Mouse (Mus musculus): ENCODE data around the gene Ascc3. TPM values are rescaled to one million over a fixed set of nuclear protein-coding genes. Genes with fewer than 3 reads are reported as not detected.

Gene Ascc3
- polyA plus RNA-seq, 1 experiment from 2014 or later: 11.9 TPM

GRCm38 (mm10) chr10:50657352-50657751, 64.9 kb downstream of the Ascc3 start:
- ATAC-seq (ENCODE audit: insufficient read depth): no peak
- Histone ChIP-seq H3K27me3 (no peaks in the 10 kb centered on the region), H3K9me3 (replicated peaks) (no peaks in the 10 kb centered on the region), H3K9ac (no peak overlapping the region), H3K4me2 (no peak overlapping the region), H3K4me1 (replicated peaks) (no peaks in the 10 kb centered on the region), H3K36me3 (replicated peaks) (peaks cover 17% of the 10 kb centered on the region; the same call in 1 of the 2 replicates), H3K27ac (replicated peaks) (no peak overlapping the region), H3K4me3 (replicated peaks) (no peak overlapping the region)
- 40% methylated on average over 1 of the region's 1 CpGs for WGBS (ENCODE audit: insufficient replicate concordance)

- Histone ChIP-seq H3K4me3 (replicated peaks) (no peak overlapping the region), H3K36me3 (replicated peaks) (no peaks in the 10 kb centered on the region), H3K4me2 (no peak overlapping the region), H3K4me1 (replicated peaks) (no peaks in the 10 kb centered on the region), H3K9ac (no peak overlapping the region), H3K27me3 (no peaks in the 10 kb centered on the region), H3K9me3 (replicated peaks) (no peaks in the 10 kb centered on the region), H3K27ac (replicated peaks) (no peak overlapping the region)
- WGBS (ENCODE audit: insufficient replicate concordance): 87% methylated on average over 5 of the region's 5 CpGs
- no peak for ATAC-seq (ENCODE audit: insufficient read depth)
These were observed 79.0 kb downstream of the Ascc3 start for GRCm38 (mm10) chr10:50671517-50671916.

- no peaks in the 10 kb centered on the region for H3K4me1 ChIP-seq (replicated peaks)
- H3K36me3 ChIP-seq (replicated peaks): peaks cover 4% of the 10 kb centered on the region; the same call in 1 of the 2 replicates
- H3K9me3 ChIP-seq (replicated peaks): no peaks in the 10 kb centered on the region
- no peak for ATAC-seq (ENCODE audit: insufficient read depth)
- H3K27me3 ChIP-seq: no peaks in the 10 kb centered on the region
- no peak overlapping the region for H3K4me3 ChIP-seq (replicated peaks)
- H3K9ac ChIP-seq: no peak overlapping the region
- H3K27ac ChIP-seq (replicated peaks): no peak overlapping the region
- H3K4me2 ChIP-seq: no peak overlapping the region
These were observed 97.9 kb downstream of the Ascc3 start for GRCm38 (mm10) chr10:50690324-50690723.

- Histone ChIP-seq H3K36me3 (replicated peaks) (peaks cover 7% of the 10 kb centered on the region; the same call in 1 of the 2 replicates), H3K27me3 (no peaks in the 10 kb centered on the region), H3K4me2 (no peak overlapping the region), H3K9me3 (replicated peaks) (no peaks in the 10 kb centered on the region), H3K27ac (replicated peaks) (no peak overlapping the region), H3K4me3 (replicated peaks) (no peak overlapping the region), H3K4me1 (replicated peaks) (peaks cover 11% of the 10 kb centered on the region), H3K9ac (no peak overlapping the region)
- 55% methylated on average over 4 of the region's 4 CpGs for WGBS (ENCODE audit: insufficient replicate concordance)
- ATAC-seq (ENCODE audit: insufficient read depth): no peak
These were observed 106.5 kb downstream of the Ascc3 start for GRCm38 (mm10) chr10:50698836-50699433.

- Histone ChIP-seq H3K27ac (replicated peaks) (peak overlapping the region; percentile 68), H3K4me3 (replicated peaks) (no peak overlapping the region), H3K27me3 (no peaks in the 10 kb centered on the region), H3K9me3 (replicated peaks) (no peaks in the 10 kb centered on the region), H3K9ac (no peak overlapping the region), H3K36me3 (replicated peaks) (peaks cover 7% of the 10 kb centered on the region; the same call in 1 of the 2 replicates), H3K4me1 (replicated peaks) (peaks cover 13% of the 10 kb centered on the region), H3K4me2 (0 out of 2 replicates have a peak overlapping the region, but pooled peaks have one; percentile 0)
- peak; percentile 88 for ATAC-seq (ENCODE audit: insufficient read depth)
- WGBS (ENCODE audit: insufficient replicate concordance): 23% methylated on average over 2 of the region's 2 CpGs
These were observed 109.3 kb downstream of the Ascc3 start for GRCm38 (mm10) chr10:50701736-50702135.

GRCm38 (mm10) chr10:50702361-50702760, 109.9 kb downstream of the Ascc3 start:
- peak overlapping the region; percentile 71 for H3K27ac ChIP-seq (replicated peaks)
- H3K36me3 ChIP-seq (replicated peaks): peaks cover 7% of the 10 kb centered on the region; the same call in 1 of the 2 replicates
- H3K4me3 ChIP-seq (replicated peaks): no peak overlapping the region
- no peaks in the 10 kb centered on the region for H3K27me3 ChIP-seq
- peak; percentile 54 for ATAC-seq (ENCODE audit: insufficient read depth)
- no peak overlapping the region for H3K4me2 ChIP-seq
- H3K9me3 ChIP-seq (replicated peaks): no peaks in the 10 kb centered on the region
- peaks cover 13% of the 10 kb centered on the region for H3K4me1 ChIP-seq (replicated peaks)
- H3K9ac ChIP-seq: no peak overlapping the region
- WGBS (ENCODE audit: insufficient replicate concordance): 18% methylated on average over 3 of the region's 3 CpGs

GRCm38 (mm10) chr10:50704202-50704601, 111.7 kb downstream of the Ascc3 start:
- ATAC-seq (ENCODE audit: insufficient read depth): no peak
- Histone ChIP-seq H3K27ac (replicated peaks) (no peak overlapping the region), H3K9me3 (replicated peaks) (no peaks in the 10 kb centered on the region), H3K36me3 (replicated peaks) (peaks cover 7% of the 10 kb centered on the region; the same call in 1 of the 2 replicates), H3K4me1 (replicated peaks) (peaks cover 13% of the 10 kb centered on the region), H3K4me2 (no peak overlapping the region), H3K27me3 (no peaks in the 10 kb centered on the region), H3K9ac (no peak overlapping the region), H3K4me3 (replicated peaks) (no peak overlapping the region)
- 20% methylated on average over 6 of the region's 6 CpGs for WGBS (ENCODE audit: insufficient replicate concordance)

GRCm38 (mm10) chr10:50704898-50705297, 112.4 kb downstream of the Ascc3 start:
- no peak overlapping the region for H3K9ac ChIP-seq
- peaks cover 6% of the 10 kb centered on the region; the same call in 1 of the 2 replicates for H3K36me3 ChIP-seq (replicated peaks)
- no peak for ATAC-seq (ENCODE audit: insufficient read depth)
- H3K9me3 ChIP-seq (replicated peaks): no peaks in the 10 kb centered on the region
- no peak overlapping the region for H3K4me2 ChIP-seq
- WGBS (ENCODE audit: insufficient replicate concordance): 76% methylated on average over 3 of the region's 3 CpGs
- no peak overlapping the region for H3K27ac ChIP-seq (replicated peaks)
- no peak overlapping the region for H3K4me3 ChIP-seq (replicated peaks)
- H3K4me1 ChIP-seq (replicated peaks): peaks cover 13% of the 10 kb centered on the region
- no peaks in the 10 kb centered on the region for H3K27me3 ChIP-seq

- H3K27ac ChIP-seq (replicated peaks): no peak overlapping the region
- no peak overlapping the region for H3K9ac ChIP-seq
- no peak overlapping the region for H3K4me3 ChIP-seq (replicated peaks)
- WGBS (ENCODE audit: insufficient replicate concordance): 84% methylated on average over 3 of the region's 3 CpGs
- no peak for ATAC-seq (ENCODE audit: insufficient read depth)
- no peaks in the 10 kb centered on the region for H3K9me3 ChIP-seq (replicated peaks)
- no peaks in the 10 kb centered on the region for H3K4me1 ChIP-seq (replicated peaks)
- no peaks in the 10 kb centered on the region for H3K27me3 ChIP-seq
- no peak overlapping the region for H3K4me2 ChIP-seq
- H3K36me3 ChIP-seq (replicated peaks): peaks cover 13% of the 10 kb centered on the region; the same call in 1 of the 2 replicates
These were observed 118.8 kb downstream of the Ascc3 start for GRCm38 (mm10) chr10:50711286-50711685.

GRCm38 (mm10) chr10:50711765-50712164, 119.3 kb downstream of the Ascc3 start:
- H3K9ac ChIP-seq: no peak overlapping the region
- no peaks in the 10 kb centered on the region for H3K9me3 ChIP-seq (replicated peaks)
- no peaks in the 10 kb centered on the region for H3K4me1 ChIP-seq (replicated peaks)
- H3K27me3 ChIP-seq: no peaks in the 10 kb centered on the region
- ATAC-seq (ENCODE audit: insufficient read depth): no peak
- no peak overlapping the region for H3K27ac ChIP-seq (replicated peaks)
- 85% methylated on average over 1 of the region's 1 CpGs for WGBS (ENCODE audit: insufficient replicate concordance)
- peaks cover 13% of the 10 kb centered on the region; the same call in 1 of the 2 replicates for H3K36me3 ChIP-seq (replicated peaks)
- no peak overlapping the region for H3K4me2 ChIP-seq
- H3K4me3 ChIP-seq (replicated peaks): no peak overlapping the region

GRCm38 (mm10) chr10:50733459-50733858, 141.0 kb downstream of the Ascc3 start:
- Histone ChIP-seq H3K4me2 (no peak overlapping the region), H3K4me3 (replicated peaks) (no peak overlapping the region), H3K4me1 (replicated peaks) (no peaks in the 10 kb centered on the region), H3K27ac (replicated peaks) (no peak overlapping the region), H3K27me3 (no peaks in the 10 kb centered on the region), H3K36me3 (replicated peaks) (peaks cover 18% of the 10 kb centered on the region), H3K9ac (no peak overlapping the region), H3K9me3 (replicated peaks) (no peaks in the 10 kb centered on the region)
- ATAC-seq (ENCODE audit: insufficient read depth): no peak

- Histone ChIP-seq H3K27ac (replicated peaks) (no peak overlapping the region), H3K36me3 (replicated peaks) (peaks cover 10% of the 10 kb centered on the region; the same call in 1 of the 2 replicates), H3K4me2 (no peak overlapping the region), H3K27me3 (no peaks in the 10 kb centered on the region), H3K4me1 (replicated peaks) (no peaks in the 10 kb centered on the region), H3K9me3 (replicated peaks) (no peaks in the 10 kb centered on the region), H3K4me3 (replicated peaks) (no peak overlapping the region), H3K9ac (no peak overlapping the region)
- ATAC-seq (ENCODE audit: insufficient read depth): no peak
- WGBS (ENCODE audit: insufficient replicate concordance): 38% methylated on average over 2 of the region's 2 CpGs
These were observed 169.6 kb downstream of the Ascc3 start for GRCm38 (mm10) chr10:50762069-50762468.

All from liver, embryonic 15.5 days (tissue).